Mouse (Mus musculus): ENCODE measurements around the gene Cstad.
A peak's percentile ranks its signal among the peaks of the same experiment; 100 is the strongest.

Cstad gene

DNA sequence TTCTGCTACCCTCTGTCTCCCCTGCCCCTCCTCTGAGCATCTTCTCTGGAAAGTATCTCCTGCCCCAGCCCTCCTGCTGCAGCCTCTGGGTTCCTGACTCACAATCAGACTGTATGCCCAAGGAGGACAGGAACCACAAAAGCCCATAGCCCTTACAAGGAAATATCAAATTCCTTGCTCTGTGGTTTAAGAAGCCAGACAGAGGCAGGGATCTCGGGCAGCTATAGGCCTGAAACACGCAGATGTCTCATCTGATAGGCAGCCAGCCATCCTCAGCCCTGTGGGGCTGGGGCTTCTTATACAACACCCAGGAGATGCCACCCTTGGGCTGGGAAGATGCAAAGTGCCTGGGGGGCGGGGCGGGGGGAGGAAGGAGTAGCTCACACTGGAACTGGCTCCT is 956 bp downstream of the Cstad start:
- DNase-seq (ENCODE audit: low spot score in 2 of 2), result no peak

- no peak for DNase-seq (ENCODE audit: low spot score in 2 of 2)
Observed at GRCm38 (mm10) chr2:30599621-30600020, 4.8 kb downstream of the Cstad start.

DNA sequence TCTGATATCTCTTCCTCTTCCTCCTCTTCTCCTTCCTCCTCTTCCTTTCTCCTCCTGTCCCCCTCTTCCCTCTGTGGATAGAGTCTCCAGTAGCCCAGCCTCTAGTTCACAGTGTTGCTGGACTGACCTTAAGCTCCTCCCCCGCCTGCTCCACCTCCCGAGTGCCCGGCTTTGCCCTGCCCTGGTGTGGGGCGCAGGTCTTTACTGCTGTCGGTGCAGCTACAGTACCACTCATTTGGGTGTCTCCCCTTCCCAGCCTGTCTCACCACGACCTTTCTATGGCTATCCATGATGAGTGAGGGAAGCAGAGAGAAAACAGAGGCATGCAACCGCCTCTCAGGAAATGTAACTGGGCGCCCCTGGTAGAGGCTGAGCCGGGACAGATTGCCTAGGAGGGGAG is 5.5 kb downstream of the Cstad start:
- DNase-seq (ENCODE audit: low spot score in 2 of 2), result no peak

DNA sequence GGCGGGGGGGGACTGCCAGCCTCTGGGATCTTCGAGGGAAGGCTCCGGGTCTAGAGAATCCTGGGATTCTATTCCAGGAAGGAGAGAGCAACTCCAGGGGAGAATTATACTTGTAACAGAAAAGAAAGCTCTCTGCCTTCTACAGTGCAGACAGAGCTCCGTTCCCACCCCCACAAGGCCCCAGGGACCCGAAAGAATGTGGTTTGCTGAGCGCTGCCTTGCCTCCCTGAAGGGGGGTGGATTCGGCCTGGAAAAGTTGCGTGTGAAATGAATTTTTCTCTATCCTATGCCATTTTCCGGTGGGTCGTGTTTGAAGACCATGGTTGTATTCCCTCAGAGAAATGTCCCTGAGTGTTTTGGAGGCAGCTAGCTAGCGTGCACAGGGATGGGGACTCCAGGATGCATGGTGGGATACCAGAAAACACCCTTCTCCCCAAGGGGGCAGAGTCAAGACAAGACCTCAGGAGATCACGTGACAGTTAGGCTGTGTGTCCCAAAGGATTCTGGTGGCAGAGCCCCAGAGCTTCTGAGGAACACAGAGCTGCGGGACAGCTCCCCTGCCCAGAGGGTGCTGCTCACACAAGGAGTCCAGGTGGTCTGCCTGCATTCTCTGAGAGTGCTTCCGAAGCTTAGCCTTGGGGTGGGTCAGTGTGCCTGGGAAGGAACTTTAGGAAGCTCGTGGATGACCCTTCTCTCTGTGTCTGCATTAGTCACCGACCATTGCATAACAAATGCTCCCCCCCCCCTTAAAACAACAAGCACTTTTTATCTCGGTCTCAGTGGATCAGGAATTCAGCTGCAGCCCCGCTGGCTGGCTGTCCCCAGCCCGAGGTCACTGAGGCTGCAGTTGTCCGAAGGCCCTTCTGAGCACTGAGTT is 6.4 kb downstream of the Cstad start:
- DNase-seq (ENCODE audit: low spot score in 2 of 2), result no peak

DNA sequence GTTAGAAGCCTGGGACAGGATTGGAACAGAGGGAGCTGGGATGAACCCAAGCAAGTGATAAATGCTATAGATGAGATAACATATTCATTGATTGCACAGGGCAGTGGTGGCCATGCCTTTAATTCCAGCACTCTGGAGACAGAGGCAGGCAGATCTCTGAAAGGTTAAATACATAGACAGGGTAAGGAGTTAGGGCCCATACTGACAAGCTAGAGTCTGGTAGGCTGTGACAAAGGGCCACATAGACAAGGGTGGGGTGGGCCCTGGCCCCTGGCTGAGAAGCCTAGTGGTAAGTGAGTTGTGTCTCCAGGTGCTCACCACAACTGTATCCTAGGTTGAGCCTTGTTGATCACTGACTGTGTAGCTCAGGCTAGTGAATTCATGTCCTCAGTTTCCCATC is 7.6 kb downstream of the Cstad start:
- no peak for DNase-seq (ENCODE audit: low spot score in 2 of 2)

DNA sequence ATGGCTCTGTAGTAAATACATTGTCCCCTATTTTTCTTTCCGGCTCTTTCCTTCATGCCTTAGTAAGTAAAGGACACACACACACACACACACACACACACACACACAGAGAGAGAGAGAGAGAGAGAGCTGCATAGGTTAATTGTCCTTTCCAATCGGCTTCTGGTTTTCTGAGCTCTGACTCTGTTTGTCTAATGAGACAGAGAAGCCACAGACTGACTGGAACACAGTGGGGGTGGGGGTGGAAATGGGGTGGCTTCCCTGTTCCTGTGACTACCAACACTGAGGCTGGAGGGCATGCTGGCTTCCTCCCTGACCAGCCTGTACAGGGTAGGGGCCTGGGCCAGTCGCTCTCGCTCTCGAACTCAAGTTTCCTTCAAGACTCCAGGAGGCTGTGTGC is 8.9 kb downstream of the Cstad start:
- no peak for DNase-seq (ENCODE audit: low spot score in 2 of 2)

DNA sequence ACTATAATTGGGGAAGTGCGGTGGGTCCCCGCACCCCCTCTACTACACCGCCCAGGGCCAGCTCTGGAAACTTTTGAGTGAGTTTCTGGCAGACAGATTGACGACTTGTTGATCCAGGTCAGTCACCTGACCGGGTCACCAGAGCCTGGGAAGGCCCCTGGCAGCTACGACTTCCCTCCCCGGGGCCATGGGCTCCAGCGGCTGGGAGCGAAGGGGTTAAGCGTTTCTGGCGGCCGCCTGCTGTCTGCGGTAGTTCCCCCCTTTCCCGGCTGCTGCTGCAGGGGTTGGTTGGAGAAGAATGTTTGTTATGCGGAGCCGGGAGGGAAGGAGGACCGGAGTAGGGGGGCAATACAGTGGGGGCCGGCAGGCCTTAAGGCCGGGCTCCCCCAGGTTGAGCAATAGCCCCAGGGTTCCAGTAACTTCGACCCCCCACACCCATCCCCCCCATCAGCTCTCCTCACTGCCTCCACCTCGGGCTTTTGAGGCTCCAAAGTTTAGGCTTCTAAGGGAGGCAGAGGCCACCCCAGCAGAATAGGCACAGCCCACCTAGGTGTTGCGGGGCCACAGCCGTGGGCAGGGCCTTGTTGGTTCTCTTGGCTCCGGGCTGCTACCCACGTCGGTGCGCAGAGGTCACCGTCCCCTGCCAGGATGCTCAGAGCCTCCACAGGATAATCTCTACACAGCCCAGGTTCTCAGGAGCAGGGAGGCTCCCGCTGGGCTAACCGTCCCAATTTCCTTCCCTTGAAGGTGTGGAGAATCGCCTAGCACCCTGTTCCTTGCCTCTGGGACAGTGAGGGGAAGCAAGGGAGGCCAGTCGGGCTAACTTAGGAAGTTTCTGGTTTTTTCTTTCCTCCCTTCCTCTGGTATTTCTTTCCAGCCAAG is 10.3 kb downstream of the Cstad start:
- peak in 1 of 2 experiments; percentile 39 for DNase-seq (ENCODE audit: low spot score in 2 of 2)

DNA sequence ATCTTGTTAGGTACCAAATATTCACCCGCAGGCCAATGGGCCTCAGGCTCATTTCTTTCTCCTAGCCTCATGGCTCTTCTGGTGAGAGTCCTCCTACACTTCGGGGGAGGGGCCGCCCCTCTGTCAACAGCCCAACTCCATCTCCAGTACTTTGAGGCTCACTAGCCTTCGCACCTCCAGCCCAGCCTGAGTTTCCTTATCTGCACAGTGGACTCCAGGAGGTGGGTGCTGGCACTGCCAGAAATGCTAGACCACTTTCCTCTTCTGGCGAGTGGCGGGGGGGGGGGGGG is 10.9 kb downstream of the Cstad start:
- DNase-seq (ENCODE audit: low spot score in 2 of 2), result no peak

DNA sequence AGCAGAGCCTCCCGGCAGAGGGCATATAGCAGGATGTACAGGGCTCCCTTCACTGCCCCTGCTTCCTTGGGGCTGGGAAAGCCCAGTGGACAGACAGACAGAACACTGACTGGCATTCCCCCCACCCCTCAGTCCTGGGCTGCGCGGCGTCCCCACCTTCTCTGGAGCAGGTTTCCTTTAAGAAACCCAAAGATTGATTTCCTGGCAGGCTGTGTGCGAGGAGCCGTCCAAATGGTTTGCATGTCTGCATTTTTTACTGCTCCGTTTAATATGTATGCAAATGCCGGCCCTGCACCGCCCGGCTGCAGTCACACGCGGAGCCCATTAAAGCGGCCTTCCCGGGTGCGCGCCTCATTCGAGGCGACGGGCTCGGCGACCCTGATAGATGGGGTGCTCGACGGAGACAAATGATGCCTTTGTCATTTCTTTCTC is 11.8 kb downstream of the Cstad start:
- no peak for DNase-seq (ENCODE audit: low spot score in 2 of 2)

- DNase-seq (ENCODE audit: low spot score in 2 of 2), result no peak
Observed at GRCm38 (mm10) chr2:30607941-30608340, 13.1 kb downstream of the Cstad start.

GRCm38 (mm10) chr2:30608690-30609201 is 13.9 kb downstream of the Cstad start:
- DNase-seq (ENCODE audit: low spot score in 2 of 2), result no peak

DNA sequence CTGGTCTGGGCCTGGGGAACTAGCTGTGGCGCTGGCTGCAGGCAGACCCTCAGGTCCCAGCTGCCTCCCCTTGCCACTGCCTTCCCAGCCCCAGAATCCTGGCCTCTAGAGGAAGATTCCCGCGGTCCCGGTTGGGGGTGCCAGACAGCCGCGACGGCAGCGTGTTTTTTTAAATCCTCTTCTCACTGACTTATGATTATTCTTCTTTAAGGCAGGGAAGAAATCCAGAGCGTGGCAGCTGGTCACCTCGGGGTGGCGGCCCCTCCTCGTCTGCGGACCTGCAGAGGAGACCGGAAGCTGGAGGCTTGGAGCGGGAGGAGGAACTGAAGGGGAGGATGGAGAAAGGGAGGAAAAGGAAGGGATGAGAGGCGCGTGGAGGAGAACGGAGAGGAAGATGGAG is 18.7 kb downstream of the Cstad start:
- DNase-seq (ENCODE audit: low spot score in 2 of 2), result no peak

DNA sequence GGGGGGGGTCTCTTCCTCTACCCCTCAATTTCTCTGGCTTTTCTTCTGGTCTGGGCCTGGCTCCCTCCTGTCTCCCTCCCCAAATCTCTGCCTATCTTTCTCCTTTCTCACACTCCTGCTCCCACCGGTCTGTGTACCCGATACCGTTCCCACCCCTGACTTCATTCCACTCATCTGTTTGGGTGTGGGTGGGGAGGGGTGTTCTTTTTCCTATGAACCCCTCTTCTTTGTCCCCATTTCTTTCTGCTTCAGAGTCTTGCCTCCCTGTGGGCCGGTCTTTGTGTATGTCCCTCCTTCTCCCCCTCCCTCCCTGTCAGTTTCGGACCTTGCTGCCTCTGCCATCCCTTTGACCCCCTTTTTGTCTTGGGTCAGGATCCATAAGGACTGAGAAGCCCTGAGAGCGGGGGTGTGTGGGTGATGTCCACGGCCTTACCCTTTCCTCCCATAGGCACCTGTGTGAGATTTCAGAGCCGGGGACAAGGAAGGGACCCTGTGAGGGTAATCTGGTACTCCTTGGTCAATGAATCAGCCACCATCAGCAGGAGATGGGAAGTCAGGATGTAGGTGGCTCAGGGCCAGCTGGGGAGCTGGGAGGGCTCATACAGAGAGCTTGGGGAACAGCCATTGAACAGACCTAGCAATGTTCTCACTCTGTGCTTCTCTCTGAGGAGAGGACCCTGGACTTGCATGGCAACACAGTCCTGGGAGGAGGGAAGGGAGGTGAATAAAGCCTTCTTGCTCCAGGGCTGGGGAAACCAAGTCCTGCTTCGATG is 19.5 kb downstream of the Cstad start:
- DNase-seq (ENCODE audit: low spot score in 2 of 2), result no peak

DNA sequence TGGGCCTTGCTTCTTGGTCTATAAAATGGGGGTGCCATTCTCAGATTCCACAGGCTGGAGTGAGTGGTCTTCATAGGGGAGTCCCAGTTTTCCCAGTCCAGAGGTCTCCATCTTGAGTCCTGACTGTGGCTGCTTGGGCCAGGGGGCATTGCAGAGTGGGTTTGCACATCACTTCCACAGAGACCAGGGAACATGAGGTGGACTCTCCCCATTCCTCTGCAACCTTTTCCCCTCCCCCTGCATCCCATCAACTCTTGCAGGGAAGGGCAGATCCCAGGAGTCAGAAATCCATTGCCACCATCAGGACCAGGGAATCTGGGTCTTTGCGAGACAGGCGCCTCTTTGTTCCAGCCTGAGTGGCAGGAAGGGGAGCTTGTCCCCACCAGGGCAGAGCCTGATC is 21.0 kb downstream of the Cstad start:
- DNase-seq (ENCODE audit: low spot score in 2 of 2), result no peak

GRCm38 (mm10) chr2:30616464-30616863 is 21.6 kb downstream of the Cstad start:
- no peak for DNase-seq (ENCODE audit: low spot score in 2 of 2)

DNA sequence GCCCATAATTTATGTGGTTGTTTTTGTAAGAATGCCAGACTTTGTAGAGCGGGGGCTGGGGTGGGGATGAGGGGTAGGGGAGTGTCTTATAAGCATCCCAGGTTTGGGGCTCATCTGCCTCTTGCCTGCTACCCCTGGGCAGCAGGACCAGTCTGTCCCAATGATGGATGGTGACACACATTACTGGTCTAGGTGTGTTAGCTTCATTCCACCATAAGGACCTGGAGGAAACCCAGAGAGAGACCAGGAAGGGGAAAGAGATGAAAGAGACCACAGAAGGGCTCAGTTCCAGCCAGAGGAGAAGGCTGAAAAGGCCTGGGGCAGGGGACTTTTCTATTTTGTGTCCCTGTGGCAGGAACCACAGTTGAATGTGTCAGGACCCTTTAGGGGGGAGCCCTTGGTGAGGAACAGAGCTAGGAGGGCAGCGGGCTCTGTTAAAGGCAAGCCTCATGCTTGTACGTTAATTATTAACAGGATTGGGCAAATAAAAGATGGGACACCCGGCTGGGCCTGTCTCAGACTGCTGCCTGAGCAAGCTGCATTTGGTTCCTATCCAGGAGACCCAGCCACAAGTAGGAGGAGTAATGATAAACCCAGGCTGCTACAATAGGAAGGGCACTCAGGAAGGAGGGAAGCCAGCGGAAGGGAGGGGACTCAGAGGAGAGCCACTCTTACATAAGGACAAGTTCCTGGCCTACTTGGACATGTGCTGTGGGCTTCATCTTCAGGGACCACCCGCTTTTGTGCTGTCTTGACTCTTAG is 23.8 kb downstream of the Cstad start:
- no peak for DNase-seq (ENCODE audit: low spot score in 2 of 2)

DNA sequence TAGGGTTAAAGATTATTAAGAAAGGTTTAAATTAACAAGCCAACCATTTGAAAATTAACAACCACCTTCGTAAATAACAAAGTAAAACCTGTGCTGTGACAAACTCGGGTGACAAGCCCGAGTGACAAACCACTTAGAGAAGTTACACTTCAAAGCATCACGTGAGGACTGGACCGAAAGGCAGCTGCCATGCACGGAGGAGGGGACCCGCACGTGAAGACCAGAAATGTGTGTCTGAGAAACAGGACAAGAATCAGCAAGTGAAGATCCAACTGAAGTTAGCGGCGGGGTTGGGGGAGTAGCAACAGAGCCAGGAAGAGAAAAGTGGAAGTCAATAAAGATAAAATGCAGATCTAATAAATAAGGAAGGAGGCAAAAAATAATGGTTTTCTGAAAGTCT is 29.0 kb downstream of the Cstad start:
- DNase-seq (ENCODE audit: low spot score in 2 of 2), result no peak

- no peak for DNase-seq (ENCODE audit: low spot score in 2 of 2)
Observed at GRCm38 (mm10) chr2:30625296-30625826, 30.5 kb downstream of the Cstad start.

- DNase-seq (ENCODE audit: low spot score in 2 of 2), result no peak
Observed at GRCm38 (mm10) chr2:30626058-30626675, 31.3 kb downstream of the Cstad start.

DNA sequence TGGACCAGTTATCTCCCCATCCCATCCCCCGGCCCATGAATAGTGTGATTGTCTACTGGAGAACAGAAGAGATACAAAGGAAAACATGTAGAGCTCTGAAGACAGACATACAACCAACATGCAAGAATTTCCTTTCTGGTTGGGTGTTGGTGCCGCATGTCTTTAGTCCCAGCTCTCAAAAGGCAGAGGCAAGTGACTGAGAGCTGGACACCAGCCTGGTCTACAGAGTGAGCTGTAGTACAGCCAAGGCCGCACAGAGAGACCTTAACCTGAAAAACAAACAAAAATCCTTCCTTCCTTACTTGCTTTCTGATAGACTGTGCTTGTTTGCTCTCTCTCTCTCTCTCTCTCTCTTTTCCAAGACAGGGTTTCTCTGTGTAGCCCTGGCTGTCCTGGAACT is 32.5 kb downstream of the Cstad start:
- no peak for DNase-seq (ENCODE audit: low spot score in 2 of 2)

DNA sequence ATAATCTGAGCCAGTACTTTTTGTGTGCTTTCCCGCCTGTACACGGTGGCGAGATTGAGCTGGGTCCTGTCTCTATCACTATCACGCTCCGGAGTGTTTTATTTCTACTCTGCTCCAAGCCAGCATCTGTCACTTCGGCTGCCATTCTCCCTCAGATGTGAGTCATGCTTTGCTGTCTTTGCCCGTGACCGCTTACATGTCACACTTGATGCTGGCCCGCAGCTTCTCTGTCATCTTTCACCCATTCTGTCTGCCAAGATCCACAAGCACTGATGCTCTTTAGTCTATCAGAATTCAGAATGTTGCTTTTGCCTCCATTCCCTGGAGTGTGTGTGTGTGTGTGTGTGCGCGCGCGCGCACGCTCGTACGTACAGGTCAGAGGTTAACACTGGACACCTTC is 33.5 kb downstream of the Cstad start:
- DNase-seq (ENCODE audit: low spot score in 2 of 2), result no peak
